Mouse (Mus musculus) megakaryocyte-erythroid progenitor cell, adult 5-6 weeks (primary cell): ENCODE data around the gene Olfr645. TPM values are rescaled to one million over a fixed set of nuclear protein-coding genes. Genes with fewer than 3 reads are reported as not detected.

ENCODE experiments used
- ATAC-seq: replicated peaks from 2 replicates; pipeline ENCODE4 v1.8.0; 2016; ENCODE audit warnings: mild to moderate bottlenecking, inconsistent platforms; ENCODE audit not compliant: severe bottlenecking, poor library complexity, low FRiP score, low TSS enrichment
- total RNA-seq, 2 experiments: library from RNA; stranded (forward) in 1 of 2; stranded (reverse) in 1 of 2; fragments of 200-1000, 215-1000 nt in 1 of 2; fragments of >200 nt in 1 of 2; fragmentation: Nextera tagmentation in 1 of 2; gene quantifications; 2 replicates each; pipeline ENCODE4 v1.2.3; 2014 to 2017

Gene Olfr645
- total RNA-seq (2014; fragmentation: Nextera tagmentation) (not detected in 2 replicates), total RNA-seq (2017) (not detected in 2 replicates)

GRCm38 (mm10) chr7:104085365-104085764 lies at the start of gene Olfr645:
TSS of gene Olfr645 (minus strand) at chr7:104085465.
- no peak for ATAC-seq

DNA sequence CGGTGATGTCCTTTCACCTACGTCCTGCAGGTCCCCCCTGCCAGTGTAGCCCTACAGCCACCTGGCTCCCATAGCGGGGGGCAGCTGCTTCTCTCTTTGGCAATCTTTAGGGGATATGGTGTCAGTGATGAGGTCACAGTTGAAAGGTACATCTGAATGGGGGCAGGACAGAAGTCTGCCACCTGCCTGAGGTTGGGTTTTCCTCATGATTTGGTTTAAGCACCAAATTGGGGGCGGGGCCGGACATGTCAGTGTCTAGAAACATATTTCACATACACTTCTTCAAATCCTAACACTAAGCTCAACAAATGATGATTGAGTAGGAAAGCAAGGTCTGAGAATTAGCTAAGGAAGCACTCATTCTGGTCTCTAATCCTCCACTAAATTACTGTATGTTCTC lies 44.5 kb upstream of the Olfr645 start, which contains the start of gene Ubqln5:
TSS of gene Ubqln5 (minus strand) at position 101 of the 400 bp plus-strand sequence.
- no peak for ATAC-seq

DNA sequence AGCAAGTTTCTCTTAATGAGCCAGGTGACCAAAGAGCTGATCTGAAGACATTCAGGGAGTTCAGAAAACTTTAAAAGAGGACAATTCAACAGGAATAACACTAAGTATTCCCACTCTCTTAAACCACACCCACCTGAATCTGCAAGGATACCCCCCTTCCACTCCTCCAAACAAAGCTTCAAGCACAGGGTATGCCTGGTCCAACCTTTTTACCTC lies 19.4 kb upstream of the Olfr645 start, which contains the start of gene Olfr646:
TSS of gene Olfr646 (plus strand) at position 117 of the 216 bp plus-strand sequence.
- ATAC-seq = no peak

GRCm38 (mm10) chr7:104103913-104104756 lies 18.9 kb upstream of the Olfr645 start:
- ATAC-seq = peak; percentile 99

DNA sequence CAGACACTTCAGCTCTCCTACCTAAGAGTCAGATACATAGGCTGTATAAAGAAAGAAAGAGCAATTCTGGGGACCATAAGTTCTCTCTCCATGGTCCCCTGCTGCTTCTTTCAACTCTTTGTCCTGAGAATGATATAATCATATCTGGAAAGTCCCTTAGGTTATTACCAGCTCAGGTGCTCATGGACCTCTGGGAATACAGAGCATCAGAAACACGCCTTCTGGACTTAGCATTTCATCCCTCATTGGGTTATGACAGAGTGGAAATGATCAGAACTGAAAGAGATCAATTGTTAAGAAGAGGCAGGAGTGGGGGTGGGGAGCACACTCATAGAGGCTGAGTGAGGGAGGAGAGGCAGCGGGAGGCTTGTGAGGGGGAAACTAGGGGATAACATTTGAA lies 13.5 kb downstream of the Olfr645 start, which contains the start of gene Olfr644:
TSS of gene Olfr644 (minus strand) at position 101 of the 400 bp plus-strand sequence.
- ATAC-seq = no peak

- no peak for ATAC-seq
These were observed 23.9 kb downstream of the Olfr645 start, which contains the start of gene 4930516K23Rik for GRCm38 (mm10) chr7:104061345-104061744. TSS of gene 4930516K23Rik (minus strand) at chr7:104061445.

DNA sequence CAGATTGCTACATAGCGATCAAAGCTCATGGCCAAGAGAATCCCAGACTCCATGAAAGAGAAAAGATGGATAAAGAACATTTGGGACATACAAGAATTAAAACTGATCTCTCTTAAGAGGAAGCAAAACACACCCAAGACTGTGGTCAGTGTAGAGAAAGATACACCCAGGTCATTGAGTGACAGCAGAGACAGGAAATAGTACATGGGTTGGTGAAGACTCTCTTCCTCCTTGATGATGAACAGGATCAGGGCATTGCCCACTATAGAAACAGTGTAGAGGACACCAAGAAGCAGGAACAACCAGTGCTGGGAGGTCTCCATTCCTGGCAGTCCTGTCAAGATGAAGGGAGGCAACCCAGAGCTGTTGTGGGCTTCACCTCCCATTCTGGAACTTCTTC lies 26.1 kb downstream of the Olfr645 start:
- ATAC-seq = no peak

DNA sequence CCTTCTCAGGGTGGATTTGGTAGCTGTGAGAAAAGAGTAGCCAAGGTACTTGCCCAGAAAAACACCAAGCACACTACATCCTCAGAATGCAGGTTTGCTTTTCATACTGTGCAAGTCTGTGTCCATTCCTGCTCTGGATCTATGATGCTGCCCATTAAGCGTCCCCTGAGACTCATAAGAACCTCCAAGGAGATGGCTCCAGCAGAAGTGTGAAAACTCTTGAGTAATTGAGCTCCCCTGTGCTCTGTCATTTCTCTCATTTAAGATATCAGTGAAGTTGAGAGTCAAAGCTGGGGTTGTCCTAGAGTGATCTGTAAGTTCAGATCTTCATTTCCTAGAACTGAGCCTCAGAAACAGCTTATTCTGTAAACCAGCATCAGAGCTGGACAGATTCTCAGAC lies 32.7 kb downstream of the Olfr645 start, which contains the start of gene Olfr642:
TSS of gene Olfr642 (minus strand) at position 101 of the 400 bp plus-strand sequence.
- ATAC-seq = no peak

- no peak for ATAC-seq
These were observed 34.5 kb downstream of the Olfr645 start for GRCm38 (mm10) chr7:104050745-104051144.

- no peak for ATAC-seq
These were observed 50.1 kb downstream of the Olfr645 start, which contains the start of gene Olfr641 for GRCm38 (mm10) chr7:104035145-104035544. TSS of gene Olfr641 (plus strand) at chr7:104035445.

Other genes with a start within 250 kb of the Olfr645 start
- not detected in 2 replicates for gene Hbb-bh2, start 244.9 kb downstream of the Olfr645 start, total RNA-seq (2014; fragmentation: Nextera tagmentation)
- not detected in 2 replicates for gene Hbb-bh2, start 244.9 kb downstream of the Olfr645 start, total RNA-seq (2017)
- gene Hbb-bh1, start 242.3 kb downstream of the Olfr645 start, total RNA-seq (2014; fragmentation: Nextera tagmentation) = not detected in 2 replicates
- gene Hbb-bh1, start 242.3 kb downstream of the Olfr645 start, total RNA-seq (2017) = not detected in 2 replicates
- not detected in 2 replicates for gene Hbb-y, start 232.2 kb downstream of the Olfr645 start, total RNA-seq (2014; fragmentation: Nextera tagmentation)
- not detected in 2 replicates for gene Hbb-y, start 232.2 kb downstream of the Olfr645 start, total RNA-seq (2017)
- gene Olfr66, start 199.2 kb downstream of the Olfr645 start, total RNA-seq (2014; fragmentation: Nextera tagmentation) = not detected in 2 replicates
- not detected in 2 replicates for gene Olfr66, start 199.2 kb downstream of the Olfr645 start, total RNA-seq (2017)
- not detected in 2 replicates for gene Olfr64, start 191.0 kb downstream of the Olfr645 start, total RNA-seq (2014; fragmentation: Nextera tagmentation)
- gene Olfr64, start 191.0 kb downstream of the Olfr645 start, total RNA-seq (2017) = not detected in 2 replicates
- not detected in 2 replicates for gene Olfr65, start 182.0 kb downstream of the Olfr645 start, total RNA-seq (2014; fragmentation: Nextera tagmentation)
- gene Olfr65, start 182.0 kb downstream of the Olfr645 start, total RNA-seq (2017) = not detected in 2 replicates
- gene Olfr631, start 156.6 kb downstream of the Olfr645 start, total RNA-seq (2014; fragmentation: Nextera tagmentation) = not detected in 2 replicates
- not detected in 2 replicates for gene Olfr631, start 156.6 kb downstream of the Olfr645 start, total RNA-seq (2017)
- gene Olfr632, start 151.1 kb downstream of the Olfr645 start, total RNA-seq (2014; fragmentation: Nextera tagmentation) = not detected in 2 replicates
- gene Olfr632, start 151.1 kb downstream of the Olfr645 start, total RNA-seq (2017) = not detected in 2 replicates
- not detected in 2 replicates for gene Olfr633, start 141.0 kb downstream of the Olfr645 start, total RNA-seq (2014; fragmentation: Nextera tagmentation)
- gene Olfr633, start 141.0 kb downstream of the Olfr645 start, total RNA-seq (2017) = not detected in 2 replicates
- not detected in 2 replicates for gene Olfr635, start 114.3 kb downstream of the Olfr645 start, total RNA-seq (2014; fragmentation: Nextera tagmentation)
- gene Olfr635, start 114.3 kb downstream of the Olfr645 start, total RNA-seq (2017) = not detected in 2 replicates
- not detected in 2 replicates for gene Olfr638, start 86.7 kb downstream of the Olfr645 start, total RNA-seq (2014; fragmentation: Nextera tagmentation)
- not detected in 2 replicates for gene Olfr638, start 86.7 kb downstream of the Olfr645 start, total RNA-seq (2017)
- not detected in 2 replicates for gene Olfr639, start 68.2 kb downstream of the Olfr645 start, total RNA-seq (2014; fragmentation: Nextera tagmentation)
- not detected in 2 replicates for gene Olfr639, start 68.2 kb downstream of the Olfr645 start, total RNA-seq (2017)
- gene Olfr640, start 59.9 kb downstream of the Olfr645 start, total RNA-seq (2014; fragmentation: Nextera tagmentation) = not detected in 2 replicates
- not detected in 2 replicates for gene Olfr640, start 59.9 kb downstream of the Olfr645 start, total RNA-seq (2017)
- not detected in 2 replicates for gene Olfr641, start 50.0 kb downstream of the Olfr645 start, total RNA-seq (2014; fragmentation: Nextera tagmentation)
- not detected in 2 replicates for gene Olfr641, start 50.0 kb downstream of the Olfr645 start, total RNA-seq (2017)
- gene Olfr642, start 32.8 kb downstream of the Olfr645 start, total RNA-seq (2014; fragmentation: Nextera tagmentation) = not detected in 2 replicates
- gene Olfr642, start 32.8 kb downstream of the Olfr645 start, total RNA-seq (2017) = not detected in 2 replicates
- not detected in 2 replicates for gene 4930516K23Rik, start 24.0 kb downstream of the Olfr645 start, total RNA-seq (2014; fragmentation: Nextera tagmentation)
- not detected in 2 replicates for gene 4930516K23Rik, start 24.0 kb downstream of the Olfr645 start, total RNA-seq (2017)
- not detected in 2 replicates for gene Olfr644, start 13.6 kb downstream of the Olfr645 start, total RNA-seq (2014; fragmentation: Nextera tagmentation)
- gene Olfr644, start 13.6 kb downstream of the Olfr645 start, total RNA-seq (2017) = not detected in 2 replicates
- gene Olfr646, start 19.4 kb upstream of the Olfr645 start, total RNA-seq (2014; fragmentation: Nextera tagmentation) = not detected in 2 replicates
- not detected in 2 replicates for gene Olfr646, start 19.4 kb upstream of the Olfr645 start, total RNA-seq (2017)
- not detected in 2 replicates for gene Ubqln5, start 44.4 kb upstream of the Olfr645 start, total RNA-seq (2014; fragmentation: Nextera tagmentation)
- not detected in 2 replicates for gene Ubqln5, start 44.4 kb upstream of the Olfr645 start, total RNA-seq (2017)
- not detected in 2 replicates for gene Olfr643, start 51.9 kb upstream of the Olfr645 start, total RNA-seq (2014; fragmentation: Nextera tagmentation)
- not detected in 2 replicates for gene Olfr643, start 51.9 kb upstream of the Olfr645 start, total RNA-seq (2017)
- not detected in 2 replicates for gene Ubqln3, start 57.8 kb upstream of the Olfr645 start, total RNA-seq (2014; fragmentation: Nextera tagmentation)
- gene Ubqln3, start 57.8 kb upstream of the Olfr645 start, total RNA-seq (2017) = not detected in 2 replicates
- not detected in 2 replicates for gene Ubqlnl, start 65.1 kb upstream of the Olfr645 start, total RNA-seq (2014; fragmentation: Nextera tagmentation)
- gene Ubqlnl, start 65.1 kb upstream of the Olfr645 start, total RNA-seq (2017) = not detected in 2 replicates
- not detected in 2 replicates for gene Olfm5, start 79.4 kb upstream of the Olfr645 start, total RNA-seq (2014; fragmentation: Nextera tagmentation)
- gene Olfm5, start 79.4 kb upstream of the Olfr645 start, total RNA-seq (2017) = not detected in 2 replicates
- gene Olfr648, start 97.9 kb upstream of the Olfr645 start, total RNA-seq (2014; fragmentation: Nextera tagmentation) = 0.92 TPM in 1 of 2 replicates, not detected in the other
- not detected in 2 replicates for gene Olfr648, start 97.9 kb upstream of the Olfr645 start, total RNA-seq (2017)
- not detected in 2 replicates for gene Olfr649, start 110.5 kb upstream of the Olfr645 start, total RNA-seq (2014; fragmentation: Nextera tagmentation)
- gene Olfr649, start 110.5 kb upstream of the Olfr645 start, total RNA-seq (2017) = not detected in 2 replicates
- 0.55 and 0.99 TPM in 2 replicates for gene Trim6, start 133.3 kb upstream of the Olfr645 start, total RNA-seq (2014; fragmentation: Nextera tagmentation)
- 0.50 TPM in 1 of 2 replicates, not detected in the other for gene Trim6, start 133.3 kb upstream of the Olfr645 start, total RNA-seq (2017)
- gene Trim34a, start 159.0 kb upstream of the Olfr645 start, total RNA-seq (2014; fragmentation: Nextera tagmentation) = 7.6 and 21.4 TPM in 2 replicates
- gene Trim34a, start 159.0 kb upstream of the Olfr645 start, total RNA-seq (2017) = 10.9 and 21.9 TPM in 2 replicates
- 3.0 and 4.3 TPM in 2 replicates for gene Trim5, start 202.6 kb upstream of the Olfr645 start, total RNA-seq (2014; fragmentation: Nextera tagmentation)
- 2.8 and 4.8 TPM in 2 replicates for gene Trim5, start 202.6 kb upstream of the Olfr645 start, total RNA-seq (2017)
- gene Trim12a, start 230.0 kb upstream of the Olfr645 start, total RNA-seq (2014; fragmentation: Nextera tagmentation) = 32.7 and 55.7 TPM in 2 replicates
- gene Trim12a, start 230.0 kb upstream of the Olfr645 start, total RNA-seq (2017) = 52.1 and 54.5 TPM in 2 replicates
- not detected in 2 replicates for gene Trim34b, start 244.0 kb upstream of the Olfr645 start, total RNA-seq (2014; fragmentation: Nextera tagmentation)
- gene Trim34b, start 244.0 kb upstream of the Olfr645 start, total RNA-seq (2017) = not detected in 2 replicates